Mouse (Mus musculus) ES-Bruce4 (cell line): ENCODE results near the gene Mgrn1. TPM values are rescaled to one million over a fixed set of nuclear protein-coding genes. Genes with fewer than 3 reads are reported as not detected.

Experiments
- H3K27ac ChIP-seq: 2 replicates; pipeline ENCODE4 v1.5.1; 2012; ENCODE audit warnings: low read length, inconsistent platforms; ENCODE audit not compliant: insufficient read depth
- H3K27me3 ChIP-seq: 2 replicates; pipeline ENCODE4 v1.6.1; 2012; ENCODE audit warnings: mild to moderate bottlenecking, low read length, inconsistent platforms; ENCODE audit not compliant: control insufficient read depth, poor library complexity, insufficient read depth, severe bottlenecking
- H3K36me3 ChIP-seq: 2 replicates; pipeline ENCODE4 v1.6.1; 2012; ENCODE audit warnings: inconsistent platforms, mild to moderate bottlenecking, low read length, moderate library complexity; ENCODE audit not compliant: control insufficient read depth, poor library complexity, insufficient read depth, severe bottlenecking
- H3K4me1 ChIP-seq: one replicate; pipeline ENCODE4 v1.8.1; 2011; ENCODE audit warnings: low read length; ENCODE audit not compliant: control insufficient read depth, insufficient read depth
- H3K4me3 ChIP-seq: 2 replicates; pipeline ENCODE4 v1.5.1; 2011; ENCODE audit warnings: low read depth, mild to moderate bottlenecking, low read length
- H3K9ac ChIP-seq: 2 replicates; pipeline ENCODE4 v1.6.1; 2012; ENCODE audit warnings: low read depth, mild to moderate bottlenecking, inconsistent platforms; ENCODE audit not compliant: poor library complexity, severe bottlenecking
- H3K9me3 ChIP-seq: replicated peaks from 2 replicates; pipeline ENCODE4 v1.6.1; 2012; ENCODE audit warnings: mild to moderate bottlenecking, low read length, inconsistent platforms; ENCODE audit not compliant: control insufficient read depth, poor library complexity, insufficient read depth, severe bottlenecking
- CTCF ChIP-seq: IDR thresholded peaks from one replicate; pipeline ENCODE4 v1.8.1; 2011; ENCODE audit warnings: low read depth, low read length
- EP300 ChIP-seq: IDR thresholded peaks from 2 replicates; pipeline ENCODE4 v1.6.1; 2011; ENCODE audit warnings: low read depth, low read length; ENCODE audit not compliant: insufficient read depth
- POLR2A ChIP-seq: IDR thresholded peaks from one replicate; pipeline ENCODE4 v1.8.1; 2011; ENCODE audit warnings: low read length; ENCODE audit not compliant: insufficient read depth
- polyA plus RNA-seq: library from polyadenylated mRNA; stranded (reverse); fragments of >200 nt; gene quantifications from 2 replicates; pipeline ENCODE4 v1.2.4, GENCODE M21; 2011; ENCODE audit warnings: low read depth; ENCODE audit not compliant: missing spikeins, insufficient read depth, insufficient read length

Mgrn1 gene
- polyA plus RNA-seq, 1 experiment = 46.6 TPM

- no peaks in the 10 kb centered on the region for H3K9me3 ChIP-seq
- H3K27me3 ChIP-seq = no peaks in the 10 kb centered on the region
- H3K36me3 ChIP-seq = no peaks in the 10 kb centered on the region
- TF ChIP-seq EP300 (no peak), CTCF (no peak), POLR2A (no peak)
- no peak overlapping the region for H3K4me3 ChIP-seq
- peaks cover 3% of the 10 kb centered on the region for H3K4me1 ChIP-seq
- no peak overlapping the region for H3K9ac ChIP-seq
- H3K27ac ChIP-seq = no peak overlapping the region
Measured at GRCm38 (mm10) chr16:4903491-4904102, 17.5 kb downstream of the Mgrn1 start.

GRCm38 (mm10) chr16:4904878-4905277 lies 18.8 kb downstream of the Mgrn1 start:
- no peak overlapping the region for H3K27ac ChIP-seq
- TF ChIP-seq POLR2A (no peak), CTCF (no peak)
- H3K9ac ChIP-seq = no peak overlapping the region
- H3K4me3 ChIP-seq = no peak overlapping the region
- H3K27me3 ChIP-seq = no peaks in the 10 kb centered on the region
- peaks cover 2% of the 10 kb centered on the region for H3K4me1 ChIP-seq
- no peaks in the 10 kb centered on the region for H3K9me3 ChIP-seq
- H3K36me3 ChIP-seq = no peaks in the 10 kb centered on the region

DNA sequence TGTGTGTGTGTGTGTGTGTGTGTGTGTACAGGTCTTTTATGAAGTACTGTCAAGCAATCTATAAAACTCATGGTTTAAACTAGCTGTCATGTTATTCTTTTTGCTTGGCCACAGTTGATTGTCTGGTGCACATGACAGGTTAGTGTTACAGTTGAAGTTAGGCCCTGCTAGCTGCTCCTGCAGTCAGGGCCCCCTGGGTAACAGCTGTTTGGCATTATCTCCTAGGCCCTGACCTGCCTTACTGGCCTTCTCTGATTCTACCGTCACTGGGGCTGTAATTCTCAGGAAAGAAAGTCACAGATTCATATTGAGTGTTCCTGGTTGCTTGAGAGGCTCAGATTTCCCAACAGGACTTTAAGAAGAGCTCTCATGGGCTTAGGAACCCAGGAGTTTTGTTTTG lies 19.5 kb downstream of the Mgrn1 start:
- H3K9ac ChIP-seq = no peak overlapping the region
- no peak overlapping the region for H3K27ac ChIP-seq
- no peaks in the 10 kb centered on the region for H3K9me3 ChIP-seq
- TF ChIP-seq CTCF (no peak), POLR2A (no peak), EP300 (no peak)
- H3K4me1 ChIP-seq = peaks cover 2% of the 10 kb centered on the region
- H3K4me3 ChIP-seq = no peak overlapping the region
- no peaks in the 10 kb centered on the region for H3K36me3 ChIP-seq
- H3K27me3 ChIP-seq = no peaks in the 10 kb centered on the region

GRCm38 (mm10) chr16:4906559-4906958 lies 20.5 kb downstream of the Mgrn1 start:
- no peaks in the 10 kb centered on the region for H3K27me3 ChIP-seq
- H3K4me1 ChIP-seq = peaks cover 2% of the 10 kb centered on the region
- H3K9ac ChIP-seq = no peak overlapping the region
- H3K4me3 ChIP-seq = no peak overlapping the region
- TF ChIP-seq CTCF (no peak), EP300 (no peak), POLR2A (no peak)
- H3K27ac ChIP-seq = no peak overlapping the region
- H3K36me3 ChIP-seq = no peaks in the 10 kb centered on the region
- H3K9me3 ChIP-seq = no peaks in the 10 kb centered on the region

DNA sequence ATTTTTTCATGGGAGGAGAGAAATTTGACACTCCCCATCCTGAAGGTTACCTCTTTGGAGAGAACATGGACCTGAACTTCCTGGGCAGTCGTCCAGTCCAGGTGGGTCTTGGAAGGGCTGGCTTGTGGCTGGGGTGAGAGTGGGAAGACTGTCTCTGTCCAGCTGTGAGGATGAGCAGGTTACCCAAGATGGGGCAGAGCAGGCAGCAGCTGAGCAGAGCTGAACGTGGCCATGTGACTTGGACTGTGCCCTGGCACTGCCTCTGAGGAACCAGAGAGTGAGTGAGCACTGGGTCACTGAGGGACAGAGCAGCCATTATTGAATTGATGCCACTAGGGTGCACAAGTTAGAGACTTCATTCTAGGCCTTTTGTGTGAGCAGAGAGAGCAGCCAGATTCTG lies 21.3 kb downstream of the Mgrn1 start:
- H3K9me3 ChIP-seq = no peaks in the 10 kb centered on the region
- H3K4me3 ChIP-seq = no peak overlapping the region
- no peaks in the 10 kb centered on the region for H3K36me3 ChIP-seq
- no peaks in the 10 kb centered on the region for H3K27me3 ChIP-seq
- TF ChIP-seq EP300 (no peak), CTCF (no peak), POLR2A (no peak)
- H3K27ac ChIP-seq = no peak overlapping the region
- peaks cover 2% of the 10 kb centered on the region for H3K4me1 ChIP-seq
- no peak overlapping the region for H3K9ac ChIP-seq

GRCm38 (mm10) chr16:4907972-4908371 lies 21.9 kb downstream of the Mgrn1 start:
- no peaks in the 10 kb centered on the region for H3K36me3 ChIP-seq
- H3K9ac ChIP-seq = no peak overlapping the region
- peaks cover 2% of the 10 kb centered on the region for H3K4me1 ChIP-seq
- TF ChIP-seq POLR2A = no peak
- no peak for TF ChIP-seq CTCF
- no peak for TF ChIP-seq EP300
- no peaks in the 10 kb centered on the region for H3K27me3 ChIP-seq
- no peak overlapping the region for H3K4me3 ChIP-seq
- no peak overlapping the region for H3K27ac ChIP-seq
- H3K9me3 ChIP-seq = no peaks in the 10 kb centered on the region
